Mouse (Mus musculus) NIH3T3 (cell line): ENCODE measurements around the gene Cacna1a.

Experiments used
- DNase-seq: peaks from one replicate; pipeline ENCODE4 v3.0.0-alpha.2; 2012; ENCODE audit warnings: low read depth

Gene Cacna1a

DNA sequence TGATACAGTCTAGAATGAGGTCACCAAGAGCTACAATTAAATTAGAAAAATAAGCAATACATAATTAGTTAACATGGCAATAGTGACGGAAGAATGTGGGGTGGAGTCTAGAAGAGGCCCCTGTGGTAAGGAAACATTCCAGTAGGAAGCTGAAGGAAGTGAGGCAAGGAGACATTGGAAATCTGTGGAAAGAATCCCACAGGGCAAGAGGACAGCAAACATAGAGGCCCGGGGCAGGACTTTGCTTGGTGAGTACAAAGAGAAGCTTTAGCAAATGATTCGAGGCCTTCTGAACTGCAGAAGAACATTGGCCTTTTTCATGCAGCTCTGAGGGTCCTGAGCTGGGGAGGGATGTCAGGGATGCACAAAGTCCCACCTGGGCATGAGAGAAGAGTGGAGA lies at the start of gene Cacna1a:
Gene Cacna1a (plus strand): TSS at position 166 of the 400 bp plus-strand sequence.
- no peak for DNase-seq

DNA sequence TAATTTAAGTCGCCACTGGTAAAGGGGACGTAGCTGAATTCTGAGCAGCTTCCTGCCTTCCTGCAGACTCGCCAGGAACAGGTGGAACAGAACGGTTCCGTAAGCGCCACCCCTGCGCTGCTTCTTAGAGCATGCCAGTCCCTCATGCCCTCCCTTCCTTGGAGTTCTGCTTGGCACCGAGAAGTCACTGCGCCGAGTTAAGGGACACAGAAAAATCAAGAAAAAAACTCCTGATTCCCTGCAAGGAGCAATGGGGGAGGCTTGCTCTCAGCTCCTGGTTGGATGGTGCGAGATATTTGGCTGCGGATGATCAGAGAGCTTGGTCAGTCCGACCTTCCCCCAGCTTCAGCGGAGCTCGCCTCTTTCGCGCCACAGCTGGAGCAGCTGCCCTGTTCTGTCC lies 49.7 kb upstream of the Cacna1a start:
- DNase-seq, result no peak

DNA sequence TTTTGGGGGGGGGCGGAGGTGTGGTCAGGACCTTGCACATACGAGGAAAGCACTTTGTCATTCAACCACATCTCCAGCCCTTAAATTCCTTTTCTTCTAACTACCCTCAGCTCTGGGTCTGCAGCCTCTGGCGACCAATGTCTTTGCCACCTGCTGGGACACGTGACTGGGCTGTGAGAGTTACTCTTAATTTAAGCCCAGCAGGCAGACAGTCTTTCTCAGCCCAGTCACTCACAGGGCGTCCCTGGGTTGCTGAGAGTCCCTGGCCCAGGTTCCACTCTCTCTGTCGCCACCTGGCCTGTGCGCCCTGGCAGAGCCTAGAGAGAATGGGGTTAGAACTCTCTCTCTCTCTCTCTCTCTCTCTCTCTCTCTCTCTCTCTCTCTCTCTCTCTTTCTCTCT lies 48.9 kb upstream of the Cacna1a start:
- no peak for DNase-seq

DNA sequence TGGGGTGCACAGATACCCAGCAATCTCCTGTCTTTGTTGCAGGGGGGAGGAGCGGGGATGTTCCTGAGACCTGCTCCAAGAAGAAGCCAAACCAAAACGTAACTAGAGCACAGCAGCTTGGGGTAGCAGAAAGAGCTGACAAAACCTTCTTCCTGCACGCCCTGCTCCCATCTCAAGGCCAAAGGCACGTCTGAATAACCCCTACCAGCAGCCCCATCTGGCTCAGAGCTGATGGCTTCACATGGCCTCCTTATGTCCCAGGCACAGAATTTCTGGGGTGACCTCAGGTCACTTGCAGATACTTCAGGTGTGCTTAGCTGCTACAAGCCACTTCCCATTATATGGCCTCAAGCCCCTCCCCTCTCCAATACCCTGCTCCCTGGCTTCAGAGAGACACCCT lies 48.4 kb upstream of the Cacna1a start:
- DNase-seq, result no peak

DNA sequence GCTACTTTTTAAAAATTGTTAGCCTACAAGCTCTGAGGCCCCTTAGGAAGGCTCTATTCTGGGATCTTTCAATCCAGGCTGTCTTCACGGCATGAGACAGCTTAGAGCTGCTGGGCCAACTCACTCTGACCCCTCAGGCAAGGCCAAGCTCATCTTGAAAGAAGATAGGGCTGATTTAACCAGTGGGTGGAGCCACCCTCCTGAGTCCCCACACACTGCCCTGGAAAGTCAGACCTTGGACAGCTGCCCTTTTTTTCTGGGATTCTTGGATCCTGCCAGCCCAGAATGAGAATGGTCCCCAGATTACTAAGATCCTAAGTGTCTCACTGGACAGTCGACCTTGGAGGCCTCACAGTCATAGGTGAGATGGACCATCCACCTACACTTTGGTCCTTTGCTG lies 47.6 kb upstream of the Cacna1a start:
- peak; percentile 78 for DNase-seq

DNA sequence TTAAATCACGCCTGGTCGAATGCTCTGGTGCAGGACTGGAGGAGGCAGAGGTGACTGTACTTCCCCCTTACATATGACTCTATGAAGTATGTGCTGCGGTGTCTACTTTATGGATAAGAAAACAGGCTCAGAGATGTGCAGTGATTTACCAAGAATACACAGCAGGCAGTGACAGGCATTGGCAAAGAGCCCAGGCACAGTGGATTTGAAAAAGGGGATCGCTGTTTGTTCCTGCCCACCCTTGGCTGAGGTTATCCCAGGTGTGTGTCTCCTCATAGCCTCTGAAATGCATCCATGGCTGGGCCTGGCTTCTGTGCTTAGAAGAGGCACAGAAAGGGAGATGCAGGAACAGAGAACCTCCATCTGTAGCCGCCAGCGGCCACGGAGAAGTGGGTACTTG lies 42.7 kb upstream of the Cacna1a start:
- no peak for DNase-seq

DNA sequence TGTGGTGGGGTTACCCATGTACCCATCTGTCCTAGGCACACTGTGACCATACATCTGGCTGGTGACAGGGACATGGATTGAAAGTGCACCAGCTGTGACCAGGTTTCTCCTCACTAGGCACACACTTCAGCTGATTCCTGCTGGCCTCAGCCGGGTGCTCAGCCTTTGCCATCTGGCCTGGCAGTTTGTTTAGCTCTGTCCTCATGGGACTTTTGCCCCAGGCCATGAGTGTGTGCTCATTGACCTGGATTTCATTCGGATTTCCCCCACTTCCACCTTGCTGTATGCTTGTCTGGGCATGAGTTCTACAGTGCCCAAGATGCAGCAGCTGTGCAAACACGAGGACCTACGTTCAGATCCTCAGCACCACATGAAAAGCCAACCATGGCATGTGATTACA lies 41.8 kb upstream of the Cacna1a start:
- DNase-seq, result no peak

DNA sequence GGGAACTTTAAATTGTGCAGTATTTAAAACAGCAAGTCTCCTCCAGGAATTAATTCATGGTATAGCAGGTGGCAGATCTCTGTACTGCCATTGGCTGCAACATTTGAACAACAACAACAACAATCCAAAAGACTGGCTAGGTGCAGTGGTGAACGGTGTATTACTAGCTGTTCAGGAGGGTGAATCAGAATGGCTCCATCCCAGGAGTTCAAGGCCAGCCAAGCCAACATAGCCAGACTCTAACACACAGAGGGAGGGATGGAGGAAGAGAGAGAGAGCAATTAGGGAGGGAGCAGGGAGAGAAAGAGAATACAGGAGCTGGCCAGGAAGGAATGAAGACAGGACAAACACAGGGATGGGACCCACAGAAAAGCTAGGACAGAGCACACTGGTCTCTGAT lies 38.7 kb upstream of the Cacna1a start:
- DNase-seq, result no peak

DNA sequence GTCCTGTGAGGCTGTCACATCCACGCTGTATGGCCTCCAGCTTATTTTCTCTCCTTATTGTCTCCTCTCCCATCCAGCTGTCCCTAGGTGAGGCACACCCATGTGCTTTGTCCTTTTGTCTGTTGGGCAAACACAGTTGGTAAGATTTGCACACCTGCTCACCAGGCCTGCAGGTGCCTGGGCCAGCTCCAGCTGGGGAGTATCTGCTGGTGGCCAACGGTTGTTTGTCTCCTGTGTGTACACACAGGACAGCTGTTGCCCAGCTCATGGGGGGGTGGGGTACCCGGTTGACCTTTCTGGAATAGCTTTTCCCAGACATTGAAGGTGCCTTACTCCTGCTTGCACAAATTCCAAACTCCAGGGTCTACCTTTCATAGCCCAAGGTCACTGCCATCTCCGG lies 37.3 kb upstream of the Cacna1a start:
- no peak for DNase-seq

DNA sequence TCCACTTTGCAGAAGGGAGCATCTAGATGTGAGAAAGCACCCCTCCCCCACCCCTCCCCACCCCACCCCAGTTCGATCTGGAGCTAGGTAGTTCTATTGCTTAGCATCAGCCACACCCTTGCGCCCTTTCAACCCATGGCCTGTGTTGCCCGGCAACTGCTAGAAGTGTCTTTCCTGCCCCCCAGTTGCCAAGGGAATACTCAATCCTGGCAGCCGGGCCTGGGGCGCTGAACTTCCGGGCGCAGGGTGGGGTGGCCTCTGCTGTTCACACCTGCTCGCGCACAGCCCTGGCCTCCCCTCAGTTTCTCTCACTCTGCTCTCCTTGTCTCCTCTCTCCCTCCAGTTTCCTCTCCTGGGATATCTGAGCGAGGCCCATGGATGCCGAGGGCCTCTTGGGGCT lies 31.8 kb upstream of the Cacna1a start:
- peak; percentile 36 for DNase-seq

DNA sequence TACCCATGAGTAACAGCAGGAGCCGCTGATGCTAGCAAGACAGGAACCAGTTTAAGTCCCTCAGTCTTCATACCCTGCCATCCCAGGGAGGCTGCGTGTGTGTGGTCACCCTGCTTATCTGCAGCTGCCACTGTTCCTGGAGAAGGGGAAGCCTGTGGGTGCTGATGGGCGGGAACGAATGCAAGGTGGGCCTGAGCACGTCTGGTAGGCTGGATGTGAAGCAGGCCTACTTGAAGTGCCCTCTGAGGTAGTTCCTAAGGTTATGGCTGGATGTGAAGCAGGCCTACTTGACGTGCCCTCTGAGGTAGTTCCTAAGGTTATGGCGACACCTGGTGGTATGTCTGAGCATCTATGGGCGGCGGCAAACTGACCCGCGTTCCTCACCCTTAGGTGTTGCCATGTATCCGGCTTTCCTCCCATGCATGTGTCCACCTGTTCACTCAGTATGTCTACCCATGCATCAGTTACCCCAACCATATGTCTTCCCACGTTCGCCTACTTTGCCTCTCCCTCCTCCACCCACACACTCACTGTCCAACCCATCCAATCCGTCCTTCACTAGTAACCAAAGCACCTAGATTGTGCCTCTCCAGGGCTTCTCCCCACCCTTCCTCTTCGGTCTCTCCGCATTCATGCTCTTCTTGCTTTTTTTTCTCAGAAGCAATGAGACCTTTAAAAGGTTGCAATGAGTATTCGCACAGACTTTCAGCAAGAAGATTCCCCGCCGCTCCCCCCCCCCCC lies 30.4 kb upstream of the Cacna1a start:
- DNase-seq, result peak; percentile 90

DNA sequence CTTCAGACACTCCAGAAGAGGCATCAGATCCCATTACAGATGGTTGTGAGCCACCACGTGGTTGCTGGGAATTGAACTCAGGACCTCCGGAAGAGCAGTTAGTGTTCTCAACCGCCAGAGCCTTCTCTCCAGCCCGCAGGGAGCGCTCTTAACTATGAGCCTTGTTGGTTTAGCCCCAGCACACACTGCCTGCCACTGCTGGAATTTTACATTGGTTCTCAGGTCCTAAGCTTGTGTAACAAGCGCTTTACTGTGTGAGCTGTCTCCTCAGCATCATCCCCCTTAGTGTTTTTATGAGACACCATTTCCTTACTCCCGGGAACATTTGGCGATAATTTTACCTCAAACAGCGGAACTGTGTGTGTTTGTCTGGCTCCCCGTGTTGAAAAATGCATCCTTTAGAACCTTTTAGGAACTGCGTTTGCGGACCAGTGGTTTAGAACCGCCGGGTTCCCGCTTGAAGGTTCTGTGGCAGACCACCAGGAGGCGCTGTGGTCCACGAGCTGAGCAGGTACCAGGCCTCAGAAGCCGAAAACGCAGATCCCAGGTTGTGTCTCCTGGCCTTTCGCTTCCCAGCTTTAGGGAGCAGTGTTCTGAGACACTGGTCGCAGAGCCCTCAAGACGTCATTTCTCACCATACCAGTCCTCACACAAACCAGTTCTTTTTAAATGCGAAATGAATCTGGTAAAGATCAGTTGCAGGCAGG lies 24.7 kb upstream of the Cacna1a start:
- peak; percentile 86 for DNase-seq

DNA sequence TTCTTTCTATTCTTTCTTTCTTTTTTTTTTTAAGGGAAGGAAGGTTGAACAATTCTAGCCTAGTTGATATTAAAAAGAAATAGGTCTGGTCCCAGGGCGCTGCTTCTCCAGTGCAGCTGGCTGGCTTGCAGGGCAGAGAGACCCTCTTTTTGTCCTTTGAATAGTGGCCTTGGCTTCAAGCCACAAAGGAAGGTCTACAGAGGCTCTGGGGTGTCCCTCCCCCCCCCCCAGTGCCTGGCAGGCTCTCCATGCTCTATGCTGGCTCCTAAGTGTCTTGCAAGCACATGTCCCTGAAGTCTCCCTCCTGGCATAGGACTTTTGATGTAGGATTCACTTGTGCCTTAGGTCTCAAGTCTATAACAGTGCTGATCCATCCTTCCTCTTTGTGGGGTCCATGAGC lies 23.0 kb upstream of the Cacna1a start:
- DNase-seq, result no peak

DNA sequence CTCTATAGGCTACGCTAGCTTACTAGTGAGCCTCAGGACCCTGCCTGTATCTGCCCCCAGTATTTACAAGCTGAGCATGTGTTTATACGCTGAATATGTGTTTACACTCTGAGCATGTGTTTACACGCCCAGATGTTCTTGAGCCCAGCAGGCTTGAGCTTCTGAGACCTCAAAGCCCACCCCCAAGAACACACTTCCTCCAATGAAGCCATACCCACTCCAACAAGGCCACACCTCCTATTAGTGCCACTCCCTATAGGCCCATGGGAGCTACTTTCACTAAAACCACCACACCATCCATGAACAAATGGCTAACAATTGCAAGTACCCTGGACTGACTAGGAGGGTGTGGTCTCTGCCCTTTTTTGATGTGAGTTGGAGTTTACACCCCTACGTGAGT lies 17.3 kb upstream of the Cacna1a start:
- DNase-seq, result no peak

DNA sequence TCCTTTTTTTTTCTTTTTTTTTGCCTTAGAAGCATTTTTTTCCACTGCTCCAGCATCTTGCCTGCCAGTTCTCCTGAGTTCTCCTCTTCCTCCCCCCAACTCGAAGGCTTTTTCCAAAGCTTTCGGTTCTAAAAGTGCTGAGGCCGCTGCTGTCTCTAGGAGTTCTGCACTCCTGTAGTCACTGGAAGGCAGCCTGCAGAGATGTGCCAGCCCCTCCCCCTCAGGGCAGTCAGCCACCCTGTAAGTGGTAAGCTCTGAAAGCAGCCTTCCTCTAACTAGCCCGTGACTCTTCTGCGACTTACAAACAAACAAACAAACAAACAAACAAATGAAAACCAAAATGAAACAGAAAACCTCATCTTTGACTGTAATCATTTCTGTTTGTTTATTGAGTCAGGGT lies 13.2 kb upstream of the Cacna1a start:
- DNase-seq, result peak; percentile 60

DNA sequence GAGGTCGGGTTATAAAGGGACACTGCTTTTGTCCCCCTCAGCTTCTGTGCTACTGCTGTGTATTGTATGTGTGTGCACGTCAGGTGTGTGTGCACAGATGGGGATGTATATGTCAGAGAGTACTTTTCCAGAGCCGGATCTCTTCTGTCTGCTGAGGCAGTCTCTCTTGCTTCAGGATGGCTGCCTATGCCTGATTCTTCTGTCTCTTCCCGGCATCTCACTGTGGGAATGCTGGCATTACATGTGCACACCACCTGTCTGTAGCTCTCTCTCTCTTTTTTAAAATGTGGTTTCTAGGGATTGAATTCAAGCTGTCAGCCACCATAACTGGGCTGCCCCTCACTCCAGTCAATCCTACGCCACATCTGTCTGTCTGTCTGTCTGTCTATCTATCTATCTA lies 12.4 kb upstream of the Cacna1a start:
- no peak for DNase-seq

DNA sequence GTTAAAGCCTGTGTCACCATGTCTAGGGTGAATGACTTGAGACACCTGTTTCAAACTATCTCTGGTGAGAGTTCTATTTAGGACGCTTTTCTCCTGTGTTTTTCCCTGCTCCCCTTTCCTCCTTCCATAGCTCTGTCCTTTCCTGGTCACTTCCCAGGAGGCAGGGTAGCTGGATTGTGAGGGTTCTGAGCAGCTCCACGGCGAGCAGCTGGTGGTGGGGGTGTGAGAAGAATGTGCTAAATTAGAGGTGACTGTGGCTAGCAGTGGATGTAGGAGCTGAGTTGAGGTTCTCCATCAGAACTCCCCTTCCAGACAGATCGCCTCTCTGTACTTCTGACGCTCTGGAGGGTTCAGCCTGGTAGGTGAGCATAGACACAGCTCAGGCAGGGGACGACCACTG lies 11.7 kb upstream of the Cacna1a start:
- no peak for DNase-seq

DNA sequence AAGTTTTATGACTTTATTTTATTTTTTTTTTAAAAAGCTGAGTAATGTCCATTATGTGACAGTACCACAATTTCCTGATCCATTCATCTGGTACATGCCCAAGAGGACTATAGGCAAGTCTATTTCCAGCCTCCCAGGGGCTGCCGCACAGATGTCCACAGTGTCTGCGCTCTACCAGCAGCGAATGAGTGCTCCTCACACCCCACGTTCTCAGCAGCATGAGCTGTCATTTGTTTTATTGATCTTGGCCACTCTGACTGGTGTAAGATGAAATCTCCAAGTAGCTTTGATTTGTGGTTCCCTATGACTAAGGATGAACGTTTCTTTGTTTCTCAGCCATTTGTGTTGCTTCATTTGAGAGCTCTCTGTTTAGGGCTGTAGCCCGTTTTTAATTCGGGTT lies 6.6 kb upstream of the Cacna1a start:
- DNase-seq, result peak; percentile 74

DNA sequence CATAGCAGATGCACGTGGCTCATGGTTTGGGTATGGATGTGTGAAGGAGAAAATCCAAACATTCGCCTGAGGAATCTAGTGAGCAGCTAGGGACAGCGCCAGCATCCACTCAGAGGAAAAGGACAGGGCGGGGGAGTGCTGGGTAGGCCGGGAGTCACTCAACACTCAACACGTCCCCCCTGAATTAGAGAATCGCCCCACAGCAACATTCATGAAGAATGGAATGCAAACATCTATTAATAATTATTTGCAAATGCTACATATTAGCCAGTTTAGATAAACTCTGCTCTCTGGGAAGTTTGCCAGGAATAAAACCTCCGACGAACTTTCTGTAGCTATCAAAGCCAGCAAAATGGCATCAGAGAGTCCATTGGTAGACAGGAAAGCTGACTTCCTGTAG lies 533 bp downstream of the Cacna1a start:
- no peak for DNase-seq

DNA sequence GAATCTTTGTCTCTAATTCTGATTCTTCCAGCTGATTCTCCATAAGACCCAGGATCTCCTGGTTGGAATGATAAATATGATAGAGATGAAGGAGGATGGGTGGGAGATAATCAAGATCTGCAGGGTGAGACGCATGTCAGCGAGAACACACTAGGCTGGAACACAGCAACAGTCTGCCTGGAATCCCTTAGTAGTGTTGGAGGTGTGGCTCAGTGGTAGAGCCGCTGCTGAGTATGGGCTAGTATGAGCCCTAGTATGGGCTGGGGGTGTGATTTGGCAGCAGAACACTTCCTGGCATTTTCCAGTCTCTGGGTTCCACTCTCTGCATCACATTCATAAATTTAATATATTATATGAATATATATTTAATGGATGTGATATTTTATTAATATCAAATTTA lies 933 bp downstream of the Cacna1a start:
- DNase-seq, result no peak

DNA sequence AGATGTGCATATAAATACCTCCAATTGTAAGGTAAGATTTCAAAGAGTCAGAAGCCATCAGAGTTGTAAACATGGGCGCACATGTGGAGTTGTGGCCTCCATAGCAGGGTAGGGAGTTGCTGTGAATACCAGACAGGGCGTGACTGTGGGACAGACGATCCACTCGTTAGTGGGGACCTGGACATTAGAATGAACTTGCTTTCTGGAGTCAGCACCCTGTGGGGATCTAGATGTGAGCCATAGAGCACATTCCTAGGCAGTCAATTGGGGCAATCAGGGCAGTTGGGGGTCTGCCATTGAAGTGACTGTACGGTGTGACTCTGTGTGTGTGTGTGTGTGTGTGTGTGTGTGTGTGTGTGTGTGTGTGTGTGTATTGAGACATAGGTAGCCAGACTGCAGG lies 3.4 kb downstream of the Cacna1a start:
- no peak for DNase-seq

DNA sequence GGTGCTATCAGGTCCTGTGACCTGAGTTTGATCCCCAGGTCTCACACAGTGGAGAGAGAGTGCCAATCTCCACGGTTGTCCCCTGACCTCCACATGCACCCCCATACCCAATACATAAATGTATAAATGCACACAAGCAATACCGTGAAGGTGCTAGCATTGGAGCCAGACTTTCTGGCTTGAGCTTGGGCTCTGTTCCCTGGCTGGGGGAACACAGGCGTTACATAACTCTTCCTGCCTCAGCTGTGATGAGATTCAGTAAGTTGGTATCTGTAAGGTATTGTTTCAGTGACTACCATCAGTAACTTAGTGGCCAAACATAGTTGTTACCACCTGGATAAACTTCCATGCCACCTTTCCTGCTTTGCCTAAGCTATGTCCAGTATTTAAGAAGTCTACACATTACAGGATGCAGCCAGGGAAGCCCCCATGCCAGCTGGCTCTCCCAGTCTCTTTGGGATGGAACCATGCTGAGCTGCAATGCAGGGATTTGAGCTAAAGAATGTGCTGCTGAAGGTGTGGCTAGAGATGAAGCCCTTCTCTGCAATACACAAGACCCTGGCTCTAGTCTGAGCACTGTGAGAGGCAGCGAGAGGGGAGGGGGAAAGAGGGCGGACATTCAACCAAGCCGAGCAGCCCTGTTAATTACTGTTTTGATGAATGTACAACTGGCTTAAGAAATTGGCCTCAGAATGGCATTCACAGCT lies 7.7 kb downstream of the Cacna1a start:
- no peak for DNase-seq
